Mouse (Mus musculus) T-cell, adult 66 days (primary cell): Measurements from ENCODE around the gene Psmd5. TPM values are rescaled to one million over a fixed set of nuclear protein-coding genes. Genes with fewer than 3 reads are reported as not detected.

Experiments
- total RNA-seq, 2 experiments: library from RNA; stranded (reverse); gene quantifications; 3 replicates in 1 of 2; 4 replicates in 1 of 2; pipeline ENCODE4 v1.2.4; 2023

Psmd5 gene
- total RNA-seq = 10 to 100 TPM; 36.0 to 36.5 TPM

DNA sequence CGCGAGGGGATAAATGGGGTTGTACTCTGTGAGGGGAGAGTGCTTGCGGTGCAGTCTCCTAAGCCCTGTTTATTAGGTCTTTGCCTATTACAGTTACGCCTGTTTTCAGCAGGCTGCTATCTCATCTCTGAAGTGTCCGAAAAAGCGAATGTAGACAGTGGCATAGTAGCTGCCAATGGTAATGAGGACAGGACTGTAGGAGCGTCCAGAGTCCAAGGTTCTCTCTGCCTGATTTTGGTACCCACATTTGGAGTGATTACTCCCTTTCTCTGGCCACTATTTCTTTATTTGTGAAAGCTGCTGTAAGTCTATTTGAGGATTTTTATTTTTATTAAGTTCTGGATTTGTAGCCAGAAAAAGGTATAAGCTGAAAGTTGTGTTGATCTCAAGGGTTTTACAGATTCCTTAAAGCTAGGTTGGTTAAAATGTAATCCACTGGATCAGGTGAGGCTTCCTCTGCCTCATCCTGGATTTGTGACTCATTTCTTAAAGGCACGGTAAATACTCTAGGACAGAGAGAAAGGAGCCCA lies at the start of gene Psmd5:
Psmd5 (minus strand) TSS at position 153 of the 530 bp plus-strand sequence.

DNA sequence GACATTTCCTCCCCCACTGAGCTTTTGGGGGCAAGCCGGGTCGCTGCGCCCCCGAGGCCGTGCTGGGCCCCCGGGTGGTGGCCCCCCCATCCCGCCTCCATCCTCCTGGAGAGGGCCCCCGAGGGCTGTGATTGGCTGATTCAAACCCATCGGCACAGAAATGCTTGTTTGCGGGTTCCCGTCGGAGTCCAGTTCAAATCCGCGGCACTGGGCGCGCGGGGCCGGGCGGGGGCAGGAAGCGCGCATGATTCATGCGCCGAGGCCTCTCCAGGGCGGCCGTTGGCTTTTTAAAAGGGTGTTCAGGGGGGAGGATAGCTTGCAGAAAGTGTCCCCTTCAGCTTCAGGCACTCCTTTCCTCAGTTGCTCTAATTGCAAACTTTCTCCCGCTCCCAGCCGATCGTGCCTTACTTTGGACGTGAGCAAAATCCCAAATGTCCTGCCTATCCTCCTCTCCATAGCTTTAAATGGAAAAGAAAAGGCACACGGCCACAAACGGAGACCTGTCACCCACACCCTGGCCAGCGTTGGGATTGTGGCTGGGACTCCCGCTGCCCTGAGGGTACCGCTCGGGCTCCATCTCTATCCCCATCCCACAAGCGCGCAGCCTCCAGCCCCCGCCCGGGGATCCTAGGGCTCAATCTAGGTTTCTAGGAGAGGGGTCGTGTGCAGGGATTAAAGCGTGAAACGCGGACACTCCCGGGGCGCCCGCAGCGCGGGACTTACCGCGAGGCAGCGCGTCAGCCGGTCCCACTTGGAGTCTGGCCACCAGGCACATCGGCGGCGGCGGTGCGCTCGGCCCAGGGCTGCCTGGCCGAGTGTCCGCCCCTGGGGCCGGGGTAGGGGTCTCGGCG lies 38.7 kb upstream of the Psmd5 start, which contains the start of gene Phf19:
Phf19 (minus strand) TSS at position 809 of the 851 bp plus-strand sequence.

DNA sequence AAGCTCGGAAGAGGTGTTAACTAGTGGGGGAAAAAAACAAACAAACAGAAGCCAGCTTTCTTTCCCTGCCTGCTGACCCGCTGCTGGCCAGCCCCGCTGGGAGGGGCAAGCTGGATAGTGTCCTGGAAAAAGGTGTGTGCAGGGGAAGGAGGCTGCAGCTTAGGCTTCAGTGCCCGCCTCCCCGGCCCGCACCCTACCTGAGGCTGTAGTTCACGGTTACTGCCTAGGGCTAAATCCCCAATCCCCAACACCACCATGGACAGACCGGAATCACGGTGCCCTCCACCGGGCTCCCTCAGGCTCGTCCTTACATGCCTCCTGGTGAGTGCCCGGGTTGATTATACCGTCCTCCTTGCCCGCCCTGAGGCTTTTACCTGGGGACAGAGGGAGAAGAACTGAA lies 497 bp downstream of the Psmd5 start, which contains the start of gene Cutal:
Cutal (plus strand) TSS at position 126 of the 400 bp plus-strand sequence.

DNA sequence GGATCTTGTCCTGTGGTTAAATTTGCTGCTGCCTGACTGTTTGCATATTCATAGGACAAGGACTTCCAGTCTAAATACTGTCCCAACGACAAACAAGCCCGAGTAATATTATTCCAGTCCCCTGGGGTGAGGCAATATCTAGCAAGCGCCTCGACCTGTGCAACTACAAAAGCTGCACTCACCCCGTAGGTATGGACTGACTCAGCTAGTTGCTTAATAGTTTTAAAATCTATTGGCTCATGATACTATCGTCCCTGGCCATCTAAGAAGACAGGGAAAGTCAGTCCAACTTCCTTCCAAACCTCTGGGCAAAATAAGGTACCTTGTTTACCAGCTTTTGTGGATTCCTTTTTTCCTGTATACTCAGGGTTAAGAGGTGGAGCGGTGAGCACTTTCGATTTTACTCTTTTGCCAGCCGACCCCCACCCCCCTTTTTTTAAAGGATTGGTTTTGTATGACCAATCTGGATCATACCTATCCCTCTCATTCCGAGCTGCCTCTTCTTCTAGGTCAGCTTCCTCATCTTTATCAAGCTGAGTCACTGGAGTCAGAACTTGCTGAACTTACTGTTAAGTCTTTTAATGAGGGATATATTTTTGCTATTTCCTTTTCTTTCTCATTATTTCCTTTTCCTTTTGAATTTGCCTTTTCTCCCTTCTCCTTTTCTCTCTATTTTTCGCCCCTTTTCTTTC lies 41.9 kb downstream of the Psmd5 start, which contains the start of gene Gm34653:
Gm34653 (plus strand) TSS at position 242 of the 692 bp plus-strand sequence.

DNA sequence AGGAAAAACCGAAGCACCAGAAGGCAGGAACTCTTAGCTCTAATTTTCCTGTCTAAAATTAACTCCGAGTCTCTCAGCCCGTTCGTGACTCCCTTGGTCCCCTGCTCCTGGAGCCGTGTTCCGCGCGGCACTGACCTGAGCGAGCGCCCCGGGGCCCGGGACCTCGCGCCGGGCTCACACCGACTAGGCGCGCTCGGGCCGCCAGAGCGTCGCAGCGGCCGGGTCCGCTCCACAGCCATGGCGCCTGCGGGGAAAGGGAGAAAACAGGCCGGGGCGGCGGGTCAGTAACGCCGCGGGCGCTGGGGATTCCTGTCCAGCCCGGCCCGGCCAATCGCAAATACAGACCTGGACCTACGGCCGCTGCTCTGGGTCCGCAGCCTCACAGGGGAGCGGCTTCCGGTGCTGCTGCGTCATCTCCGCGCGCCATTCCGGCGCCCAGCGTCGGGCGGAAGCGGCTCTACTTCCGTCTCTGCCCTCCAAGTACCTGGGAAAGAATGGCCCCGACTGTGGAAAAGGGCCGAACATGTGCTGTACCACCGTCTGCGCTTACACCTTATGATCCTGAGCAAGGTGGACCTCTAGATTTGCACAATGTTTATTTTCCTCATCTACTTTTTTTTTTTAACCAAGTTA lies 48.8 kb downstream of the Psmd5 start, which contains the start of gene Fbxw2:
Fbxw2 (minus strand) TSS at position 485 of the 633 bp plus-strand sequence.

Other genes starting within 250 kb of the Psmd5 start
- 100 to 1,000 TPM; 105 to 123 TPM for gene Gapvd1, start 119.7 kb downstream of the Psmd5 start, total RNA-seq
- 100 to 1,000 TPM; 623 to 693 TPM for gene Hspa5, start 103.0 kb downstream of the Psmd5 start, total RNA-seq
- gene Rabepk, start 75.1 kb downstream of the Psmd5 start, total RNA-seq = 10 to 100 TPM; 17.9 to 20.7 TPM
- gene Fbxw2, start 48.7 kb downstream of the Psmd5 start, total RNA-seq = 100 to 1,000 TPM; 103 to 132 TPM
- gene Gm34653, start 42.0 kb downstream of the Psmd5 start, total RNA-seq = under 1 TPM in 1 of 2 experiments, not detected in 1; 0.32 TPM
- gene Cutal, start 572 bp downstream of the Psmd5 start, total RNA-seq = not detected
- 1 to 10 TPM; 5.0 to 5.6 TPM for gene Phf19, start 39.1 kb upstream of the Psmd5 start, total RNA-seq
- gene Traf1, start 86.8 kb upstream of the Psmd5 start, total RNA-seq = 100 to 1,000 TPM; 254 to 265 TPM
- gene Hc, start 186.5 kb upstream of the Psmd5 start, total RNA-seq = not detected
- 1 to 10 TPM; 1.7 to 2.8 TPM for gene AI182371, start 226.6 kb upstream of the Psmd5 start, total RNA-seq
- 100 to 1,000 TPM; 132 TPM for gene Cntrl, start 234.5 kb upstream of the Psmd5 start, total RNA-seq